Mouse (Mus musculus) heart, postnatal 0 days (tissue): ENCODE results near the gene Pde4b. TPM values are rescaled to one million over a fixed set of nuclear protein-coding genes. Genes with fewer than 3 reads are reported as not detected.

Experiments
- ATAC-seq: fragments of 200-750 bp; cut with Nextera tagmentation; 2 replicates; pipeline ENCODE4 v1.8.0; 2017; ENCODE audit warnings: low read depth, moderate number of reproducible peaks, moderate library complexity; ENCODE audit not compliant: insufficient read depth
- DNase-seq: peaks from one replicate; pipeline ENCODE4 v3.0.0-alpha.2; 2016; ENCODE audit warnings: low spot score
- H3K27ac ChIP-seq: fragments of 300-500 bp; sonication (generic); 2 replicates; pipeline ENCODE4 v1.5.1; 2014; ENCODE audit warnings: low read depth, mild to moderate bottlenecking
- H3K27me3 ChIP-seq: fragments of 300-500 bp; sonication (generic); 2 replicates; pipeline ENCODE4 v1.6.1; 2014; ENCODE audit warnings: low read length, mixed read lengths; ENCODE audit not compliant: control insufficient read depth, insufficient read depth
- H3K36me3 ChIP-seq: fragments of 300-500 bp; sonication (generic); replicated peaks from 2 replicates; pipeline ENCODE4 v1.6.1; 2014; ENCODE audit warnings: low read length, mixed read lengths; ENCODE audit not compliant: control insufficient read depth, insufficient read depth
- H3K4me1 ChIP-seq: fragments of 300-500 bp; sonication (generic); 2 replicates; pipeline ENCODE4 v1.6.1; 2014; ENCODE audit warnings: antibody characterized with exemption; ENCODE audit not compliant: control insufficient read depth, insufficient read depth
- H3K4me2 ChIP-seq: fragments of 300-500 bp; sonication (generic); 2 replicates; pipeline ENCODE4 v1.6.1; 2014; ENCODE audit warnings: low read depth, mild to moderate bottlenecking, low read length, moderate library complexity
- H3K4me3 ChIP-seq: fragments of 300-500 bp; sonication (generic); 2 replicates; pipeline ENCODE4 v1.5.1; 2014; ENCODE audit warnings: low read depth, low read length
- H3K9ac ChIP-seq: fragments of 300-500 bp; sonication (generic); replicated peaks from 2 replicates; pipeline ENCODE4 v1.6.1; 2014; ENCODE audit warnings: low read depth, low read length, mixed read lengths
- H3K9me3 ChIP-seq: fragments of 300-500 bp; sonication (generic); replicated peaks from 2 replicates; pipeline ENCODE4 v1.6.1; 2016; ENCODE audit warnings: low read length; ENCODE audit not compliant: control insufficient read depth
- CTCF ChIP-seq: IDR thresholded peaks from 2 replicates; pipeline ENCODE4 v1.5.1; 2016; ENCODE audit warnings: antibody characterized with exemption, control low read depth, low read depth
- EP300 ChIP-seq: IDR thresholded peaks from 2 replicates; pipeline ENCODE4 v1.6.1; 2016; ENCODE audit warnings: antibody characterized with exemption, low read depth
- WGBS: fragments of 180-500 bp; shearing (Covaris S2); extraction: QIAGEN DNeasy Blood & Tissue Kit; methylation state at CpG from one replicate; pipeline ENCODE4 v1.1.7; 2014; 5-methylcytosine and 5-hydroxymethylcytosine counted together
- polyA plus RNA-seq: library from polyadenylated mRNA; unstranded; fragments of >200 nt; fragmentation: Nextera tagmentation; extraction: Ambion mirVana; gene quantifications from 2 replicates; pipeline ENCODE4 v1.2.1, GENCODE M21; 2015
- total RNA-seq: library from RNA; depleted of rRNA; stranded (reverse); fragments of >200 nt; gene quantifications from 2 replicates; pipeline ENCODE4 v1.2.3, GENCODE M21; 2014; ENCODE audit warnings: low replicate concordance

Gene Pde4b
- total and polyA plus RNA-seq, 2 experiments from 2014 or later, result 30.8 to 50.1 TPM

DNA sequence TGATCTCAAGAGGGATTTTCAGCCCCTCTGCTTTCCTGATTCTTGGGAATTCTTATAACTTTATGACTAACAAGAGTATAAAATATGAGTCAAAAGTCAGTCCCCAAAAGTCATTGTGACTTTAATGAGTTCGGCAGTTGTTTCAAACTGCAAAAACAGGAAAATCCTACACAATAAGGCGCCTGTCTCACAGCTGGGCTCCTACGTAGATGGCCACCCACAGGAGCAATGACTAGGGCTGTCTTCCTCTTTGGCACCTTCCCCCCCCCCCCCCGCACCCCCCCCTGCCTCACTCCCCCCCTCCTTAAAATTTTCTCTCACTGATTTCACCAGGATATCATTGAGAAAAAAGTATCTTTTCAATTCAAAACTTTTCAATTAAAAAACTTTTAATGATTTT, 498.2 kb downstream of the Pde4b start:
- Histone ChIP-seq H3K9ac (no peak overlapping the region), H3K4me3 (no peak overlapping the region), H3K27ac (peak overlapping the region; percentile 64), H3K4me2 (no peak overlapping the region), H3K27me3 (no peaks in the 10 kb centered on the region), H3K9me3 (no peaks in the 10 kb centered on the region), H3K36me3 (0 out of 2 replicates have a peak, but pooled peaks cover 6% of the 10 kb centered on the region), H3K4me1 (peaks cover 43% of the 10 kb centered on the region)
- WGBS, result 68% methylated on average over 3 of the region's 4 CpGs
- DNase-seq (no peak), ATAC-seq (0 out of 2 replicates have a peak, but pooled peaks have one; percentile 37)
- TF ChIP-seq EP300 (0 out of 2 replicates have a peak, but pooled peaks have one; percentile 46), CTCF (no peak)

DNA sequence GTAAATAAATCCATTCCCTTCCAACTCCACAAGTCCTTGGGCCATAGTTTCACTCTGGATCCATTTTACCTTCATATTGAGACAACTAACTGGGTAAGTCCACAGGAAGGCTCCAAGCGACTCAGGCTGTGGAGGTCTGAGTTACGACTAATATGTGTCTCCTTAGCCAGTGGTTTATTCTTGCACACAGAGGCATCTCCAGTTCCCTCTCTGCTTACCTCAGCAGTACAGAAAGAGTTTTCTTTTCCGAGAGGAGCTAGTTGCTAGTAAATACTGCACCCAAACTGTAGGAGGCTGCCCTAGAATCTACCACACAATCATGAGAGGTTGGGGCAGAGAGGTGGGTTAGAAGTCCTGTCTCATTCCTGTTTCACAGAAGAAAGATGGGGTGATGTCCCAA, 499.4 kb downstream of the Pde4b start:
- DNase-seq (no peak), ATAC-seq (no peak)
- peaks cover 34% of the 10 kb centered on the region for H3K4me1 ChIP-seq
- H3K4me3 ChIP-seq, result no peak overlapping the region
- TF ChIP-seq EP300 (no peak), CTCF (no peak)
- 90% methylated on average over 3 of the region's 3 CpGs for WGBS
- no peak overlapping the region for H3K9ac ChIP-seq
- H3K4me2 ChIP-seq, result no peak overlapping the region
- peaks cover 13% of the 10 kb centered on the region; the same call in 1 of the 2 replicates for H3K36me3 ChIP-seq
- H3K27ac ChIP-seq, result no peak overlapping the region
- H3K9me3 ChIP-seq, result no peaks in the 10 kb centered on the region
- no peaks in the 10 kb centered on the region for H3K27me3 ChIP-seq

DNA sequence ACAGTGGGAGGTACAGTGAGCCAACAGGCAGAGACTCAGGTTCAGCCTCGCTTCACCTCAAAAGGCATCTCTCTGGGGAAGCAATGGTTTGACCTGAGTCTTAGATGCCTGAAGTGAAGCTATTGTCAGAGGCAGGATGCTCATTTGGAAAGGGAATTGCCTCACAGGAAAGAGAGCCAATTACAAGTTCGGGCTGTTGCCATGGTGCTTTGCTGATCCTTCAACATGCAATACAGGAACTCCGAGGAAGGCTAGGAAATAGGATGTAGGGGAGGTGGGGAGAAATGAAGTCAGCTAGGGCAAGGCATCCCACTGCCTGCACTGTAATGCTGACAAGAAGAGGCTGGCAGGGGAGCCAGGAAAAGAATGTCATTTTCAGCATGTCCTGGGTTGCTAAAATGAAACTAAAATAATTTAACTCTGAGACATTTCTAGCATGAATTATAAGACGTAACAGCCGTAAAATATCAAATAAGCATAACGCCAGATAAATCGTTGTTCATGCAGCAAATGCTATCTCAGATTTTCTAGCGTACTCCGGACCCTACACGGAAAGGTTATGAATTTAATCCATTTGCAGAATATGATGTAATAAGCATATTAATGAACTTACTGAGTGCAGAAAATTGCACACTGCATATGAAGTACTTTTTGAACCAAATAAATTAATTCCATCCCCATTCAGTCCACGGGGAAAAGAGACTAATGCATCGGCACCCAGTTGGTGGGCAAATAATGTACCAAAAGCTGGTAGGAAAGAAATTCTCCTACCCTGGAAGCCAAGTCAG, 501.5 kb downstream of the Pde4b start:
- DNase-seq (peak; percentile 67), ATAC-seq (peak; percentile 64)
- TF ChIP-seq EP300 (no peak), CTCF (no peak)
- Histone ChIP-seq H3K9me3 (no peaks in the 10 kb centered on the region), H3K4me2 (peak overlapping the region; percentile 49), H3K27me3 (no peaks in the 10 kb centered on the region), H3K4me3 (peak overlapping the region; percentile 9), H3K4me1 (peaks cover 22% of the 10 kb centered on the region), H3K9ac (peak overlapping the region; percentile 3; the same call in 1 of the 2 replicates), H3K27ac (peak overlapping the region; percentile 28), H3K36me3 (peaks cover 22% of the 10 kb centered on the region; the same call in 1 of the 2 replicates)
- WGBS, result 38% methylated on average over 12 of the region's 12 CpGs

DNA sequence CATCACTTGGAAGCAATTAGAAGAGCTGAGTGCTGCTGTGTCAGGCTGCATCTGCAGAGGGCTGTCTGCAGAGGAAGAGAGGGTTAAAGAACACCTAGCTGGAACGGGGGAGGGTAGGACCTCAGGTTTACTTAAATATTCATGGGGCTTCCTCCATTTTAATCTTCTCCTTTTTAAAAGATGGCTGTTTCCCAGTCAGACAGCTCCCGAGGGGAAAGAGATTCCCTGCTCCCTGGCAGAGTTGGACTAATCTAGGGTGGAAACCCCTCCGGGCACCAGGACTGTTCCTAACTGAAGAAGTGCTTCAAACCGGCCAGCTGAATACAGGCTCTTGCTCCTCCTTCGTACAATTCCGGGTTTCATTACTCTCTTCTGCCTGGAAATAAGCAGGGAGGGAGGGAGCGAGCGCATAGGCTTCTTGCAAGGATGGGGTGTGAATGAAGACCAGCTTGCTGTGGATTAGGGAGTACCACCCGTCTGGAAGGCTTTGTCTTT, 502.2 kb downstream of the Pde4b start:
- no peak for TF ChIP-seq EP300
- TF ChIP-seq CTCF, result no peak
- H3K4me1 ChIP-seq, result peaks cover 20% of the 10 kb centered on the region
- no peak for ATAC-seq
- peak overlapping the region; percentile 9 for H3K4me3 ChIP-seq
- no peaks in the 10 kb centered on the region for H3K27me3 ChIP-seq
- peaks cover 27% of the 10 kb centered on the region for H3K36me3 ChIP-seq
- peak overlapping the region; percentile 49 for H3K4me2 ChIP-seq
- no peaks in the 10 kb centered on the region for H3K9me3 ChIP-seq
- peak overlapping the region; percentile 28 for H3K27ac ChIP-seq
- DNase-seq, result no peak
- H3K9ac ChIP-seq, result peak overlapping the region; percentile 3
- WGBS, result 20% methylated on average over 9 of the region's 9 CpGs

DNA sequence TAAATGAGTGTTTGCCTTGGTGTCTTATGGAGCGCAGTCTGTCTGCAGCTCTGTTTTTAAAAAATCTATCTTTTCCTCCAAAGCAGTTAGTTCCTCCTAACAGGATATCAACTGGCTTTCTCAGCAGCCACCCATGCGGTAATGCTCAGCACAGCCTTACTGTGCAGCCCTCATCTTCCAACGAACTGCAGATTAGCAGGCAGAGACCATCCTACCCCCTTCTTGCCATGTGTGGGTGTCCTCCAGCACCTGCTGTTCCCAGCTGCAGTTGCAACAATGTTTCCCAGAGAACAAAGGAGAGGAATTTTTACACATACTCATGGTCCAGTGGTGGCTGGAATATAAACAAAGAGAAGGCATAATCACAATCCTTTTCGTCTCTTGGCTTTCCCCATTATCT, 504.5 kb downstream of the Pde4b start:
- no peak for TF ChIP-seq CTCF
- TF ChIP-seq EP300, result no peak

More for the DNA sequence above, 504.5 kb downstream of the Pde4b start:
- Histone ChIP-seq H3K4me2 (no peak overlapping the region), H3K9ac (0 out of 2 replicates have a peak overlapping the region, but pooled peaks have one; percentile 6), H3K4me3 (no peak overlapping the region), H3K4me1 (peaks cover 14% of the 10 kb centered on the region), H3K27ac (peak overlapping the region; percentile 3; the same call in 1 of the 2 replicates), H3K27me3 (no peaks in the 10 kb centered on the region), H3K36me3 (peaks cover 43% of the 10 kb centered on the region), H3K9me3 (no peaks in the 10 kb centered on the region)
- WGBS, result 47% methylated on average over 4 of the region's 4 CpGs
- DNase-seq (no peak), ATAC-seq (no peak)
